Mouse (Mus musculus) liver, postnatal 0 days (tissue): ENCODE data around the gene Slc7a11.

ENCODE experiments used
- CTCF ChIP-seq: sonication (generic); IDR thresholded peaks from 2 replicates; pipeline ENCODE4 v1.5.1; 2016; ENCODE audit warnings: antibody characterized with exemption, low read depth
- EP300 ChIP-seq: IDR thresholded peaks from 2 replicates; pipeline ENCODE4 v1.6.1; 2016; ENCODE audit warnings: antibody characterized with exemption, low read depth, mild to moderate bottlenecking

DNA sequence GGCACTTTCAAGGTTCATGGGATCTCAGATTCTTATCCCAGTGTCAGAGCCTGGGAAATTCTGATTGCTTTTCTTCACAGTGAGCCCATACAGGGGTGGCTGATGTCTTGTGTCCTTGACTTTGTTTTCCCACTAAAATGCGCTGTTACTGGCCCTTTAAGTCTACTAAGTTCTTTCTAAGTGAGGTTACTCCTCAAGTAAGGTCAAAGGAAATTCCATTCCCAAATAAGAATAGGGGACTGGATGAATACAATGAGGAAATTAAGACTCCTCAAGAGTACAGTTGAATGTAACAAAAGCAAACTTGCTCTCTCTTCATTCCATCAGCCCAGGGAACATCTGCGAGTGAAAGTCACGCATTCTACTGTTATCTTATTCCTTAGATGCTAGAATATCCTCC, 24.3 kb downstream of the Slc7a11 start:
- TF ChIP-seq CTCF (no peak), EP300 (no peak)
